Mouse (Mus musculus) neural tube, embryonic 11.5 days (tissue): ENCODE results near the gene Map3k7cl. TPM values are rescaled to one million over a fixed set of nuclear protein-coding genes. Genes with fewer than 3 reads are reported as not detected.

Source experiments
- ATAC-seq: fragments of 200-750 bp; cut with Nextera tagmentation; 2 replicates; pipeline ENCODE4 v1.8.0; 2017; ENCODE audit warnings: moderate number of reproducible peaks, mild to moderate bottlenecking, moderate TSS enrichment, moderate library complexity; ENCODE audit not compliant: insufficient read depth, low FRiP score, low TSS enrichment
- DNase-seq: peaks from one replicate; pipeline ENCODE4 v3.0.0-alpha.2; 2015; ENCODE audit warnings: low spot score
- H3K27ac ChIP-seq: fragments of 300-500 bp; sonication (generic); 2 replicates; pipeline ENCODE4 v1.5.1; 2014; ENCODE audit warnings: low read depth, mild to moderate bottlenecking, low read length
- H3K27me3 ChIP-seq: fragments of 300-500 bp; sonication (generic); 2 replicates; pipeline ENCODE4 v1.6.1; 2014; ENCODE audit warnings: mild to moderate bottlenecking, low read length, mixed read lengths; ENCODE audit not compliant: control insufficient read depth, insufficient read depth
- H3K36me3 ChIP-seq: fragments of 300-500 bp; sonication (generic); 2 replicates; pipeline ENCODE4 v1.6.1; 2014; ENCODE audit warnings: mild to moderate bottlenecking, low read length, moderate library complexity, mixed read lengths; ENCODE audit not compliant: control insufficient read depth, insufficient read depth
- H3K4me1 ChIP-seq: fragments of 300-500 bp; sonication (generic); 2 replicates; pipeline ENCODE4 v1.6.1; 2014; ENCODE audit warnings: low read length, mixed read lengths; ENCODE audit not compliant: control insufficient read depth, insufficient read depth
- H3K4me2 ChIP-seq: fragments of 300-500 bp; sonication (generic); 2 replicates; pipeline ENCODE4 v1.6.1; 2014; ENCODE audit warnings: low read depth, mild to moderate bottlenecking, moderate library complexity
- H3K4me3 ChIP-seq: fragments of 300-500 bp; sonication (generic); 2 replicates; pipeline ENCODE4 v1.5.1; 2014; ENCODE audit warnings: low read depth, low read length
- H3K9ac ChIP-seq: fragments of 300-500 bp; sonication (generic); 2 replicates; pipeline ENCODE4 v1.6.1; 2014; ENCODE audit warnings: mild to moderate bottlenecking, low read length
- H3K9me3 ChIP-seq: fragments of 300-500 bp; sonication (generic); 2 replicates; pipeline ENCODE4 v1.6.1; 2016; ENCODE audit warnings: low read length; ENCODE audit not compliant: control insufficient read depth
- WGBS: fragments of 180-500 bp; shearing (Covaris S2); extraction: QIAGEN DNeasy Blood & Tissue Kit; methylation state at CpG from one replicate; pipeline ENCODE4 v1.1.7; 2014; 5-methylcytosine and 5-hydroxymethylcytosine counted together
- polyA plus RNA-seq: library from polyadenylated mRNA; unstranded; fragments of >200 nt; fragmentation: Nextera tagmentation; extraction: Ambion mirVana; gene quantifications from 2 replicates; pipeline ENCODE4 v1.2.1, GENCODE M21; 2014

Gene Map3k7cl
- polyA plus RNA-seq, 1 experiment from 2014 or later, result not detected

GRCm38 (mm10) chr16:87563524-87563923, 10.4 kb downstream of the Map3k7cl start:
- WGBS, result 83% methylated on average over 6 of the region's 6 CpGs
- no peaks in the 10 kb centered on the region for H3K9me3 ChIP-seq
- H3K27me3 ChIP-seq, result no peaks in the 10 kb centered on the region
- no peak overlapping the region for H3K27ac ChIP-seq
- H3K36me3 ChIP-seq, result no peaks in the 10 kb centered on the region
- no peak overlapping the region for H3K4me2 ChIP-seq
- no peak for ATAC-seq
- H3K4me1 ChIP-seq, result no peaks in the 10 kb centered on the region
- no peak for DNase-seq
- no peak overlapping the region for H3K9ac ChIP-seq
- no peak overlapping the region for H3K4me3 ChIP-seq

- H3K27ac ChIP-seq, result no peak overlapping the region
- 81% methylated on average over 3 of the region's 3 CpGs for WGBS
Measured at GRCm38 (mm10) chr16:87564564-87564963, 11.4 kb downstream of the Map3k7cl start.

GRCm38 (mm10) chr16:87567572-87567971, 14.4 kb downstream of the Map3k7cl start:
- Histone ChIP-seq H3K9me3 (no peaks in the 10 kb centered on the region), H3K4me3 (no peak overlapping the region), H3K27ac (no peak overlapping the region), H3K27me3 (no peaks in the 10 kb centered on the region), H3K4me2 (no peak overlapping the region), H3K9ac (no peak overlapping the region), H3K4me1 (no peaks in the 10 kb centered on the region), H3K36me3 (no peaks in the 10 kb centered on the region)
- ATAC-seq, result no peak
- DNase-seq, result no peak
- WGBS, result 89% methylated on average over 13 of the region's 13 CpGs

More at GRCm38 (mm10) chr16:87564564-87564963, 11.4 kb downstream of the Map3k7cl start:
- Histone ChIP-seq H3K4me2 (no peak overlapping the region), H3K27me3 (no peaks in the 10 kb centered on the region), H3K36me3 (no peaks in the 10 kb centered on the region), H3K4me3 (no peak overlapping the region), H3K4me1 (no peaks in the 10 kb centered on the region), H3K9ac (no peak overlapping the region), H3K9me3 (no peaks in the 10 kb centered on the region)
- no peak for ATAC-seq
- DNase-seq, result no peak

- H3K27me3 ChIP-seq, result no peaks in the 10 kb centered on the region
- DNase-seq, result no peak
Measured at GRCm38 (mm10) chr16:87568241-87568640, 15.1 kb downstream of the Map3k7cl start.

GRCm38 (mm10) chr16:87569576-87570105, 16.5 kb downstream of the Map3k7cl start:
- ATAC-seq (no peak), DNase-seq (no peak)
- H3K36me3 ChIP-seq, result no peaks in the 10 kb centered on the region
- H3K27me3 ChIP-seq, result no peaks in the 10 kb centered on the region
- H3K4me2 ChIP-seq, result no peak overlapping the region
- no peak overlapping the region for H3K4me3 ChIP-seq
- H3K9me3 ChIP-seq, result no peaks in the 10 kb centered on the region
- no peaks in the 10 kb centered on the region for H3K4me1 ChIP-seq
- H3K9ac ChIP-seq, result no peak overlapping the region
- 86% methylated on average over 7 of the region's 7 CpGs for WGBS
- no peak overlapping the region for H3K27ac ChIP-seq

More at GRCm38 (mm10) chr16:87568241-87568640, 15.1 kb downstream of the Map3k7cl start:
- Histone ChIP-seq H3K9me3 (no peaks in the 10 kb centered on the region), H3K4me3 (no peak overlapping the region), H3K36me3 (no peaks in the 10 kb centered on the region), H3K9ac (no peak overlapping the region), H3K4me2 (no peak overlapping the region), H3K27ac (no peak overlapping the region), H3K4me1 (no peaks in the 10 kb centered on the region)
- 94% methylated on average over 7 of the region's 7 CpGs for WGBS
- no peak for ATAC-seq

- Histone ChIP-seq H3K36me3 (no peaks in the 10 kb centered on the region), H3K4me1 (no peaks in the 10 kb centered on the region), H3K27ac (no peak overlapping the region), H3K9me3 (no peaks in the 10 kb centered on the region), H3K4me2 (no peak overlapping the region), H3K4me3 (no peak overlapping the region), H3K9ac (no peak overlapping the region), H3K27me3 (no peaks in the 10 kb centered on the region)
- 70% methylated on average over 7 of the region's 7 CpGs for WGBS
- no peak for DNase-seq
- no peak for ATAC-seq
Measured at GRCm38 (mm10) chr16:87570334-87570733, 17.2 kb downstream of the Map3k7cl start.

- DNase-seq (no peak), ATAC-seq (no peak)
- H3K36me3 ChIP-seq, result no peaks in the 10 kb centered on the region
- no peaks in the 10 kb centered on the region for H3K27me3 ChIP-seq
- no peak overlapping the region for H3K27ac ChIP-seq
- H3K4me3 ChIP-seq, result no peak overlapping the region
- H3K4me2 ChIP-seq, result no peak overlapping the region
- 84% methylated on average over 5 of the region's 5 CpGs for WGBS
- no peaks in the 10 kb centered on the region for H3K4me1 ChIP-seq
- H3K9ac ChIP-seq, result no peak overlapping the region
- H3K9me3 ChIP-seq, result no peaks in the 10 kb centered on the region
Measured at GRCm38 (mm10) chr16:87573409-87573808, 20.3 kb downstream of the Map3k7cl start.

GRCm38 (mm10) chr16:87574160-87574559, 21.0 kb downstream of the Map3k7cl start:
- Histone ChIP-seq H3K27me3 (no peaks in the 10 kb centered on the region), H3K9me3 (no peaks in the 10 kb centered on the region), H3K36me3 (no peaks in the 10 kb centered on the region), H3K4me2 (no peak overlapping the region), H3K4me3 (no peak overlapping the region), H3K27ac (no peak overlapping the region), H3K9ac (no peak overlapping the region), H3K4me1 (no peaks in the 10 kb centered on the region)
- 67% methylated on average over 5 of the region's 5 CpGs for WGBS
- ATAC-seq (no peak), DNase-seq (no peak)

- WGBS, result 81% methylated on average over 10 of the region's 10 CpGs
- no peak overlapping the region for H3K4me3 ChIP-seq
- DNase-seq (no peak), ATAC-seq (no peak)
- no peaks in the 10 kb centered on the region for H3K36me3 ChIP-seq
- no peak overlapping the region for H3K4me2 ChIP-seq
- H3K4me1 ChIP-seq, result no peaks in the 10 kb centered on the region
- no peaks in the 10 kb centered on the region for H3K27me3 ChIP-seq
- no peak overlapping the region for H3K9ac ChIP-seq
- no peaks in the 10 kb centered on the region for H3K9me3 ChIP-seq
- H3K27ac ChIP-seq, result no peak overlapping the region
Measured at GRCm38 (mm10) chr16:87575600-87575999, 22.5 kb downstream of the Map3k7cl start.
